Mouse (Mus musculus) small intestine, adult 2 months (tissue): Measurements from ENCODE around the gene Ift81.

ENCODE experiments used
- CTCF ChIP-seq: fragments of 200-500 bp; IDR thresholded peaks from 2 replicates; pipeline ENCODE4 v1.5.1; 2012; ENCODE audit warnings: low read depth, mild to moderate bottlenecking, control low read depth, inconsistent platforms, low read length, moderate library complexity, mixed read lengths; ENCODE audit not compliant: insufficient replicate concordance, insufficient read length; ENCODE audit errors: extremely low read depth
- POLR2A ChIP-seq: fragments of 200-500 bp; IDR thresholded peaks from 2 replicates; pipeline ENCODE4 v1.6.1; 2012; ENCODE audit warnings: low read depth, mild to moderate bottlenecking, control low read depth, inconsistent platforms, low read length, moderate library complexity

DNA sequence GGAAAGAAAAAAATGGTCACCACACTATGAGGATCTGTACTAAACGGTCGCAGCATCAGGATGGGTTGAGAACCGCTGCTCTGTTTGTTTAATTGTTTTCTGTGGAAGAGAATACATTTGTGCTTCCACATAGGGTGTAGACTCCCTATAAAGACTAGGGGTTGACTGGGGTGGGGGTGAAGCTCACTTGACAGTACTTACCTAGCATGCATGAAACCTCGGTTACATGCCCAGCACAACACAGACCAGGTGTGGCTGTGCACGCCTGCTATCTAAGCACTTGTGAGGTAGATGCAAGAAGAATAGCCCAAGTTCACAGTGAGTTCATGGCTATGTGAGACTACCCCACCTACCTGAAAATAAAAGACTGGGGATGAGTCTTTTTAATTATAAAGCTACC is 76.7 kb downstream of the Ift81 start:
- TF ChIP-seq CTCF, result no peak
- TF ChIP-seq POLR2A, result no peak
